Mouse (Mus musculus) ES-E14 (cell line): Measurements from ENCODE around the gene Spata18. TPM values are rescaled to one million over a fixed set of nuclear protein-coding genes. Genes with fewer than 3 reads are reported as not detected.

ENCODE experiments used
- DNase-seq: peaks from one replicate; pipeline ENCODE4 v3.0.0-alpha.2; 2013; ENCODE audit warnings: low read depth, low spot score
- H3K27ac ChIP-seq: 2 replicates; pipeline ENCODE4 v1.5.1; 2012; ENCODE audit warnings: low read depth, mild to moderate bottlenecking, low read length, moderate library complexity, mixed read lengths; ENCODE audit not compliant: poor library complexity, insufficient read depth, severe bottlenecking
- H3K36me3 ChIP-seq: 2 replicates; pipeline ENCODE4 v1.6.1; 2012; ENCODE audit warnings: mild to moderate bottlenecking, low read length, moderate library complexity, mixed read lengths; ENCODE audit not compliant: control insufficient read depth, poor library complexity, insufficient read depth, severe bottlenecking
- H3K4me1 ChIP-seq, 2 experiments: fragments of 150-350 bp in 1 of 2; sonication (generic) in 1 of 2; 2 replicates each; pipeline ENCODE4 v1.6.1; 2012; ENCODE audit warnings: low read length in 2 of 2, mild to moderate bottlenecking in 1 of 2, mixed read lengths in 1 of 2; ENCODE audit not compliant: control insufficient read depth in 2 of 2, insufficient read depth in 2 of 2, poor library complexity in 1 of 2
- H3K4me3 ChIP-seq, 2 experiments: fragments of 150-350 bp in 1 of 2; sonication (generic) in 1 of 2; 2 replicates each; pipeline ENCODE4 v1.5.1; 2012; ENCODE audit warnings: low read length in 2 of 2, low read depth in 1 of 2, mild to moderate bottlenecking in 1 of 2, mixed read lengths in 1 of 2; ENCODE audit not compliant: insufficient read depth in 1 of 2, poor library complexity in 1 of 2, severe bottlenecking in 1 of 2
- H3K9ac ChIP-seq: 2 replicates; pipeline ENCODE4 v1.6.1; 2012; ENCODE audit warnings: low read depth, mild to moderate bottlenecking, low read length, mixed read lengths; ENCODE audit not compliant: poor library complexity, insufficient read depth, severe bottlenecking
- H3K9me3 ChIP-seq: fragments of 150-350 bp; sonication (generic); 2 replicates; pipeline ENCODE4 v1.6.1; 2012; ENCODE audit warnings: low read depth, mild to moderate bottlenecking, low read length; ENCODE audit not compliant: control insufficient read depth, insufficient read depth
- CHD2 ChIP-seq: IDR thresholded peaks from 2 replicates; pipeline ENCODE4 v1.6.1; 2014; ENCODE audit warnings: mild to moderate bottlenecking, low read depth, low read length, inconsistent platforms
- HCFC1 ChIP-seq: IDR thresholded peaks from 2 replicates; pipeline ENCODE4 v1.6.1; 2012; ENCODE audit warnings: low read length, inconsistent platforms, borderline replicate concordance; ENCODE audit not compliant: insufficient read depth
- MAFK ChIP-seq: IDR thresholded peaks from 2 replicates; pipeline ENCODE4 v1.6.1; 2014; ENCODE audit warnings: mild to moderate bottlenecking, low read depth, low read length, inconsistent platforms; ENCODE audit not compliant: insufficient read depth
- ZC3H11A ChIP-seq: IDR thresholded peaks from 2 replicates; pipeline ENCODE4 v1.6.1; 2012; ENCODE audit warnings: low read depth, mild to moderate bottlenecking, inconsistent platforms, low read length, borderline replicate concordance
- ZNF384 ChIP-seq: IDR thresholded peaks from 2 replicates; pipeline ENCODE4 v1.6.1; 2012; ENCODE audit warnings: low read depth, low read length, inconsistent platforms
- in situ Hi-C, 2 experiments: fragments of 600-800 bp; cut with MboI; formaldehyde crosslinking; loops; one replicate each; pipeline ENCODE4 v1.15.1; 2025; ENCODE audit warnings: low sequenced_read_pairs in 2 of 2, inconsistent platforms in 1 of 2; ENCODE audit not compliant: unreplicated experiment in 2 of 2
- total RNA-seq: library from RNA; depleted of rRNA; stranded (reverse); fragments of 300-350 nt; gene quantifications from 2 replicates; pipeline ENCODE4 v1.2.3, GENCODE M21; 2012

The Spata18 gene
- total RNA-seq, 1 experiment, result not detected

- no peak overlapping the region for H3K9ac ChIP-seq
- no peaks in the 10 kb centered on the region for H3K4me1 ChIP-seq
- no peak overlapping the region for H3K4me3 ChIP-seq
- no peaks in the 10 kb centered on the region for H3K36me3 ChIP-seq
- TF ChIP-seq MAFK, result no peak
- TF ChIP-seq ZNF384, result no peak
- TF ChIP-seq HCFC1, result no peak
- TF ChIP-seq ZC3H11A, result no peak
- TF ChIP-seq CHD2, result no peak
- no peak for DNase-seq
- in situ Hi-C loops, result no loop called here
- H3K9me3 ChIP-seq, result no peaks in the 10 kb centered on the region
- no peak overlapping the region for H3K27ac ChIP-seq
Observed at GRCm38 (mm10) chr5:73626842-73627241, 24.3 kb upstream of the Spata18 start.

- TF ChIP-seq ZC3H11A, result no peak
- TF ChIP-seq HCFC1, result no peak
- no peak for TF ChIP-seq MAFK
- TF ChIP-seq ZNF384, result no peak
- TF ChIP-seq CHD2, result no peak
- Histone ChIP-seq H3K27ac (no peak overlapping the region), H3K9me3 (no peaks in the 10 kb centered on the region), H3K4me1 (no peaks in the 10 kb centered on the region), H3K36me3 (no peaks in the 10 kb centered on the region), H3K4me3 (no peak overlapping the region), H3K9ac (no peak overlapping the region)
- DNase-seq, result no peak
- in situ Hi-C loops, result no loop called here
Observed at GRCm38 (mm10) chr5:73627559-73627958, 23.6 kb upstream of the Spata18 start.

DNA sequence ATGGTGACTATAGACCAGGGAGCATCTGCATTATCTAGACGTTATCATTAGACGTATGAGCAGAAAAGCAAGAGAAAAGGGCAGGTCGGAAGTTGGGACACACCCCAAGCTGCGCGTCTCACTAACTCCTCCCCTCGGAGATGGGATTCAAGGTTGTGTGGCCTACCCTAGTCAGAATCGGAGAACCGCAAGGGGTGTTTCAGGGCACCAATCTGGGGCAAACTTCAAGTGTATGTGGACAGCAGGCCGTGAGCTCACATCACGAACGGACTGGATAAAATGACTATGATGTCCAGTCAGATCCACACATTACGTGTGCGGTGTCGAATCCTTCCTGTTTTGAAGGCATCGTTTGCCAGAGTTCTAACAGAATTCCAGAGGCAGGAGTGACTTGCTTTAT lies 23.2 kb upstream of the Spata18 start:
- Histone ChIP-seq H3K27ac (no peak overlapping the region), H3K9me3 (no peaks in the 10 kb centered on the region)
- in situ Hi-C loops, result no loop called here

DNA sequence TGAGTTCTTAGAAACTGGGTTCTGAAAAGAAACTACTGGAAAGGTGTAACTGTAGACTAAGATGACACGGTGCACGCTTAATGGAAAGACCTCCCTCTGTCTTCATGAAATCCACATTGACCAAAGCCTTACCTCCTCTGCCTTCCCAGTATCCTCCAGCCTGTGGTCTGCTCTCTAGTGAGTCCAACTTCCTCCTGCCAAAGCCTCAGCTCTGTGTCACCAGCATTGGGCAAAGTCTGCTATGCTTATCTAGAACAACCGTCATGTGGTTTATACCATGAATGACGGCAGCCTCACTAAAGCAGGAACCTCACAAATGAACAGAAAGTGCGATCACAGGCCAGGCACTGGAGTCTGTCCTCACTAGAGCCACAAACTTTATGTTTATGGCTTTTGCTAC lies 21.0 kb upstream of the Spata18 start:
- H3K9me3 ChIP-seq, result no peaks in the 10 kb centered on the region
- no peaks in the 10 kb centered on the region for H3K36me3 ChIP-seq
- no peak for TF ChIP-seq CHD2
- no peak for TF ChIP-seq ZNF384
- TF ChIP-seq MAFK, result no peak
- no peak for TF ChIP-seq ZC3H11A
- TF ChIP-seq HCFC1, result no peak
- H3K4me1 ChIP-seq, result peaks cover 0 to 2% of the 10 kb centered on the region in 2 experiments; a peak in 1 of 4 replicates
- no peak overlapping the region for H3K27ac ChIP-seq
- no peak overlapping the region for H3K9ac ChIP-seq
- no peak overlapping the region for H3K4me3 ChIP-seq
- in situ Hi-C loops, result loop anchor here in 1 of 2 experiments (10.0 kb wide), 1 partner anchor 195 kb away; no protein-coding TSS in a partner anchor
- no peak for DNase-seq

More for the DNA sequence above, 23.2 kb upstream of the Spata18 start:
- Histone ChIP-seq H3K4me3 (no peak overlapping the region), H3K4me1 (peaks cover 0 to 2% of the 10 kb centered on the region in 2 experiments; a peak in 1 of 4 replicates), H3K9ac (no peak overlapping the region), H3K36me3 (no peaks in the 10 kb centered on the region)
- TF ChIP-seq HCFC1 (no peak), ZNF384 (no peak), ZC3H11A (no peak), MAFK (no peak), CHD2 (no peak)
- DNase-seq, result no peak

GRCm38 (mm10) chr5:73631001-73631558 lies 20.1 kb upstream of the Spata18 start:
- in situ Hi-C loops, result loop anchor here in 1 of 2 experiments (10.0 kb wide), 1 partner anchor 196 kb away; no protein-coding TSS in a partner anchor
- H3K36me3 ChIP-seq, result no peaks in the 10 kb centered on the region
- H3K4me1 ChIP-seq, result peaks cover 0 to 2% of the 10 kb centered on the region in 2 experiments; a peak in 1 of 4 replicates
- no peak for DNase-seq
- no peak overlapping the region for H3K27ac ChIP-seq
- H3K9me3 ChIP-seq, result no peaks in the 10 kb centered on the region
- H3K9ac ChIP-seq, result no peak overlapping the region
- no peak for TF ChIP-seq CHD2
- TF ChIP-seq MAFK, result no peak
- TF ChIP-seq HCFC1, result no peak
- no peak for TF ChIP-seq ZNF384
- TF ChIP-seq ZC3H11A, result no peak
- H3K4me3 ChIP-seq, result no peak overlapping the region
